Mouse (Mus musculus): Measurements from ENCODE around the gene Myl9. TPM values are rescaled to one million over a fixed set of nuclear protein-coding genes. Genes with fewer than 3 reads are reported as not detected.
"Not testable (repeated sequence)": the region's sequence is repeated elsewhere in the genome, so short reads cannot be mapped to it uniquely, and the experiment has no call there.

Myl9 gene
- polyA plus RNA-seq, 1 experiment from 2014 or later = 250 TPM

GRCm38 (mm10) chr2:156784891-156785290 is 9.7 kb downstream of the Myl9 start:
- no peaks in the 10 kb centered on the region for H3K9me3 ChIP-seq (ENCODE audit: control insufficient read depth, low read length)
- H3K27ac ChIP-seq (ENCODE audit: low read depth, low read length) = no peak overlapping the region
- H3K9ac ChIP-seq (ENCODE audit: low read depth, low read length) = no peak overlapping the region
- H3K27me3 ChIP-seq (ENCODE audit: control insufficient read depth, insufficient read depth, low read length) = no peaks in the 10 kb centered on the region
- ATAC-seq (ENCODE audit: low FRiP score, low TSS enrichment) = no peak
- no peaks in the 10 kb centered on the region; the same call in 1 of the 2 replicates for H3K4me1 ChIP-seq (ENCODE audit: control insufficient read depth, insufficient read depth, low read length)
- WGBS = 92% methylated on average over 2 of the region's 2 CpGs
- no peak overlapping the region for H3K4me3 ChIP-seq (ENCODE audit: low read length)
- H3K36me3 ChIP-seq (ENCODE audit: control insufficient read depth, insufficient read depth, low read length) = no peaks in the 10 kb centered on the region
- no peak overlapping the region for H3K4me2 ChIP-seq (replicated peaks; ENCODE audit: low read depth, low read length)

GRCm38 (mm10) chr2:156786369-156786768 is 11.1 kb downstream of the Myl9 start:
- ATAC-seq (ENCODE audit: low FRiP score, low TSS enrichment); H3K9me3 ChIP-seq (ENCODE audit: control insufficient read depth, low read length); H3K4me1 ChIP-seq (ENCODE audit: control insufficient read depth, insufficient read depth, low read length); H3K36me3 ChIP-seq (ENCODE audit: control insufficient read depth, insufficient read depth, low read length); H3K4me2 ChIP-seq (replicated peaks; ENCODE audit: low read depth, low read length); H3K9ac ChIP-seq (ENCODE audit: low read depth, low read length); H3K4me3 ChIP-seq (ENCODE audit: low read length); H3K27ac ChIP-seq (ENCODE audit: low read depth, low read length); H3K27me3 ChIP-seq (ENCODE audit: control insufficient read depth, insufficient read depth, low read length): not testable (repeated sequence)

- Histone ChIP-seq H3K27me3 (ENCODE audit: control insufficient read depth, insufficient read depth, low read length) (no peaks in the 10 kb centered on the region), H3K9ac (ENCODE audit: low read depth, low read length) (no peak overlapping the region), H3K4me1 (ENCODE audit: control insufficient read depth, insufficient read depth, low read length) (no peaks in the 10 kb centered on the region), H3K9me3 (ENCODE audit: control insufficient read depth, low read length) (peaks cover 9% of the 10 kb centered on the region), H3K4me2 (replicated peaks; ENCODE audit: low read depth, low read length) (no peak overlapping the region), H3K4me3 (ENCODE audit: low read length) (no peak overlapping the region), H3K27ac (ENCODE audit: low read depth, low read length) (no peak overlapping the region), H3K36me3 (ENCODE audit: control insufficient read depth, insufficient read depth, low read length) (no peaks in the 10 kb centered on the region)
- 89% methylated on average over 5 of the region's 5 CpGs for WGBS
- no peak for ATAC-seq (ENCODE audit: low FRiP score, low TSS enrichment)
Observed at GRCm38 (mm10) chr2:156787090-156787775, 12.0 kb downstream of the Myl9 start.

- H3K9ac ChIP-seq (ENCODE audit: low read depth, low read length) = no peak overlapping the region
- H3K36me3 ChIP-seq (ENCODE audit: control insufficient read depth, insufficient read depth, low read length) = no peaks in the 10 kb centered on the region
- no peaks in the 10 kb centered on the region for H3K4me1 ChIP-seq (ENCODE audit: control insufficient read depth, insufficient read depth, low read length)
- 46% methylated on average over 3 of the region's 3 CpGs for WGBS
- no peak for ATAC-seq (ENCODE audit: low FRiP score, low TSS enrichment)
- H3K4me2 ChIP-seq (replicated peaks; ENCODE audit: low read depth, low read length) = no peak overlapping the region
- no peak overlapping the region for H3K4me3 ChIP-seq (ENCODE audit: low read length)
- H3K9me3 ChIP-seq (ENCODE audit: control insufficient read depth, low read length) = peaks cover 9% of the 10 kb centered on the region
- no peak overlapping the region for H3K27ac ChIP-seq (ENCODE audit: low read depth, low read length)
- no peaks in the 10 kb centered on the region for H3K27me3 ChIP-seq (ENCODE audit: control insufficient read depth, insufficient read depth, low read length)
Observed at GRCm38 (mm10) chr2:156787776-156788105, 12.5 kb downstream of the Myl9 start.

GRCm38 (mm10) chr2:156788836-156789235 is 13.6 kb downstream of the Myl9 start:
- WGBS = 50% methylated on average over 1 of the region's 1 CpGs
- no peak for ATAC-seq (ENCODE audit: low FRiP score, low TSS enrichment)

GRCm38 (mm10) chr2:156798516-156798915 is 23.3 kb downstream of the Myl9 start:
- 69% methylated on average over 1 of the region's 1 CpGs for WGBS
- Histone ChIP-seq H3K9me3 (ENCODE audit: control insufficient read depth, low read length) (0 out of 2 replicates have a peak, but pooled peaks cover 3% of the 10 kb centered on the region), H3K4me1 (ENCODE audit: control insufficient read depth, insufficient read depth, low read length) (no peaks in the 10 kb centered on the region), H3K9ac (ENCODE audit: low read depth, low read length) (no peak overlapping the region), H3K27me3 (ENCODE audit: control insufficient read depth, insufficient read depth, low read length) (0 out of 2 replicates have a peak, but pooled peaks cover 4% of the 10 kb centered on the region), H3K4me3 (ENCODE audit: low read length) (no peak overlapping the region), H3K4me2 (replicated peaks; ENCODE audit: low read depth, low read length) (no peak overlapping the region), H3K27ac (ENCODE audit: low read depth, low read length) (no peak overlapping the region), H3K36me3 (ENCODE audit: control insufficient read depth, insufficient read depth, low read length) (no peaks in the 10 kb centered on the region)
- no peak for ATAC-seq (ENCODE audit: low FRiP score, low TSS enrichment)

More at GRCm38 (mm10) chr2:156788836-156789235, 13.6 kb downstream of the Myl9 start:
- H3K27ac ChIP-seq (ENCODE audit: low read depth, low read length) = no peak overlapping the region
- H3K9ac ChIP-seq (ENCODE audit: low read depth, low read length) = no peak overlapping the region
- H3K4me2 ChIP-seq (replicated peaks; ENCODE audit: low read depth, low read length) = no peak overlapping the region
- H3K9me3 ChIP-seq (ENCODE audit: control insufficient read depth, low read length) = peaks cover 9% of the 10 kb centered on the region
- H3K36me3 ChIP-seq (ENCODE audit: control insufficient read depth, insufficient read depth, low read length) = no peaks in the 10 kb centered on the region
- no peak overlapping the region for H3K4me3 ChIP-seq (ENCODE audit: low read length)
- no peaks in the 10 kb centered on the region for H3K27me3 ChIP-seq (ENCODE audit: control insufficient read depth, insufficient read depth, low read length)
- H3K4me1 ChIP-seq (ENCODE audit: control insufficient read depth, insufficient read depth, low read length) = no peaks in the 10 kb centered on the region

GRCm38 (mm10) chr2:156801045-156801444 is 25.8 kb downstream of the Myl9 start:
- Histone ChIP-seq H3K4me3 (ENCODE audit: low read length) (no peak overlapping the region), H3K27ac (ENCODE audit: low read depth, low read length) (no peak overlapping the region), H3K4me2 (replicated peaks; ENCODE audit: low read depth, low read length) (no peak overlapping the region), H3K27me3 (ENCODE audit: control insufficient read depth, insufficient read depth, low read length) (0 out of 2 replicates have a peak, but pooled peaks cover 4% of the 10 kb centered on the region), H3K9me3 (ENCODE audit: control insufficient read depth, low read length) (0 out of 2 replicates have a peak, but pooled peaks cover 3% of the 10 kb centered on the region), H3K9ac (ENCODE audit: low read depth, low read length) (no peak overlapping the region), H3K36me3 (ENCODE audit: control insufficient read depth, insufficient read depth, low read length) (no peaks in the 10 kb centered on the region), H3K4me1 (ENCODE audit: control insufficient read depth, insufficient read depth, low read length) (no peaks in the 10 kb centered on the region)
- ATAC-seq (ENCODE audit: low FRiP score, low TSS enrichment) = no peak
- 72% methylated on average over 4 of the region's 4 CpGs for WGBS

GRCm38 (mm10) chr2:156802116-156802515 is 26.9 kb downstream of the Myl9 start:
- not testable (repeated sequence) for H3K36me3 ChIP-seq (ENCODE audit: control insufficient read depth, insufficient read depth, low read length); H3K9me3 ChIP-seq (ENCODE audit: control insufficient read depth, low read length); H3K9ac ChIP-seq (ENCODE audit: low read depth, low read length); H3K4me1 ChIP-seq (ENCODE audit: control insufficient read depth, insufficient read depth, low read length); H3K4me3 ChIP-seq (ENCODE audit: low read length); ATAC-seq (ENCODE audit: low FRiP score, low TSS enrichment); H3K4me2 ChIP-seq (replicated peaks; ENCODE audit: low read depth, low read length); H3K27ac ChIP-seq (ENCODE audit: low read depth, low read length); H3K27me3 ChIP-seq (ENCODE audit: control insufficient read depth, insufficient read depth, low read length)
- 41% methylated on average over 9 of the region's 9 CpGs for WGBS

- Histone ChIP-seq H3K4me1 (ENCODE audit: control insufficient read depth, insufficient read depth, low read length) (no peaks in the 10 kb centered on the region), H3K4me3 (ENCODE audit: low read length) (no peak overlapping the region), H3K27me3 (ENCODE audit: control insufficient read depth, insufficient read depth, low read length) (0 out of 2 replicates have a peak, but pooled peaks cover 4% of the 10 kb centered on the region), H3K4me2 (replicated peaks; ENCODE audit: low read depth, low read length) (no peak overlapping the region), H3K9me3 (ENCODE audit: control insufficient read depth, low read length) (no peaks in the 10 kb centered on the region), H3K9ac (ENCODE audit: low read depth, low read length) (no peak overlapping the region), H3K27ac (ENCODE audit: low read depth, low read length) (no peak overlapping the region), H3K36me3 (ENCODE audit: control insufficient read depth, insufficient read depth, low read length) (no peaks in the 10 kb centered on the region)
- ATAC-seq (ENCODE audit: low FRiP score, low TSS enrichment) = no peak
- WGBS = 76% methylated on average over 4 of the region's 4 CpGs
Observed at GRCm38 (mm10) chr2:156803698-156804372, 28.6 kb downstream of the Myl9 start.

Data from kidney, embryonic 14.5 days (tissue).